Mouse (Mus musculus): Measurements from ENCODE around the gene Tbx5. TPM values are rescaled to one million over a fixed set of nuclear protein-coding genes. Genes with fewer than 3 reads are reported as not detected.

Gene Tbx5
- total RNA-seq (2023) = not detected

GRCm38 (mm10) chr5:119832479-119832796, at the start of gene Tbx5:
TSS of gene Tbx5 (plus strand) at chr5:119832668.

Other genes with a start within 250 kb of the Tbx5 start
- gene Tbx3, start 162.0 kb upstream of the Tbx5 start, total RNA-seq (2023) = not detected